Mouse (Mus musculus): ENCODE results near the gene Nkain2. TPM values are rescaled to one million over a fixed set of nuclear protein-coding genes. Genes with fewer than 3 reads are reported as not detected.

Nkain2 gene
- total and polyA plus RNA-seq, 3 experiments = not detected

- H3K4me3 ChIP-seq (replicated peaks in 1 of 3; ENCODE audit: low read depth in 2 of 3, low read length in 2 of 3, poor library complexity in 1 of 3) = no peak overlapping the region
- H3K9ac ChIP-seq (ENCODE audit: insufficient read depth, low read depth) = no peak overlapping the region
- no peak for DNase-seq (ENCODE audit: extremely low read depth)
- dilution Hi-C loops (cut with MboI; ENCODE audit: extremely low pct_ligation_motif_present, extremely low pct_unique_long_range_greater_than_20kb, low sequenced_read_pairs) = no loop called here
- TF ChIP-seq MAZ (IDR thresholded peaks at IDR 0.05; ENCODE audit: low read depth, low read length) (no peak), SIN3A (IDR thresholded peaks at IDR 0.05; ENCODE audit: low read length) (no peak), EP300 (IDR thresholded peaks at IDR 0.05; ENCODE audit: low read length) (no peak), USF1 (IDR thresholded peaks at IDR 0.05; ENCODE audit: low read depth, low read length) (no peak), USF2 (conservative IDR thresholded peaks at IDR 0.05; ENCODE audit: low read depth, low read length) (no peak), CHD2 (IDR thresholded peaks at IDR 0.05; ENCODE audit: low read length) (no peak)
- H3K4me1 ChIP-seq (ENCODE audit: control insufficient read depth in 1 of 2, insufficient read depth in 2 of 2) = no peaks in the 10 kb centered on the region
- no peaks in the 10 kb centered on the region for H3K36me3 ChIP-seq (replicated peaks in 1 of 2; ENCODE audit: control insufficient read depth in 1 of 2, insufficient read depth in 1 of 2, low read length in 1 of 2)
- H3K27me3 ChIP-seq (replicated peaks) = no peaks in the 10 kb centered on the region
- no peaks in the 10 kb centered on the region for H3K79me2 ChIP-seq (replicated peaks; ENCODE audit: control insufficient read depth, extremely low read depth, insufficient read depth, poor library complexity, severe bottlenecking)
- in situ Hi-C loops (cut with MboI; ENCODE audit: low pct_ligation_motif_present, low pct_unique_long_range_greater_than_20kb, low sequenced_read_pairs) = no loop called here
- H3K9me3 ChIP-seq (replicated peaks; ENCODE audit: low read length) = peaks cover 7% of the 10 kb centered on the region
- H3K4me2 ChIP-seq (ENCODE audit: insufficient read depth, low read depth, poor library complexity, severe bottlenecking) = no peak overlapping the region
- no peak overlapping the region for H3K27ac ChIP-seq (ENCODE audit: insufficient read depth, low read depth)
Measured at GRCm38 (mm10) chr10:32640256-32640655, 250.0 kb downstream of the Nkain2 start.

DNA sequence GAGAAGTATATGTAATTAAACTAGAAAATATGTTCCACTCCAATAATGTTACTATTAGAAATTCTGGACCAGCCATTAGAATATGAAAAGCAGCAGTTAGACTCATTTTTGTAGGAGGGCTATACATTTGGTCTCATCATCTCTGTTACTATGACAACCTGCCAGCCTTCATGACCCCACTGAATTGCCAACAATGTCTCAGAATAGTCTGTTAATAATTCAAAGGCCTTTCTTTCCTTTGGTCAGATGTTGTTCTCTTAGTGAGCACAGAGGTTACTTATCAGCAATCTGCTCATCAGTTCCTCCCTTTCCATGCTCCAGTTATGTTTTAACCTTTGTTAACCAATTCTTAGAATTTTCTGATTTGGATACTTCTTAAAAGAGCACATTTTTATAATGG, 251.1 kb downstream of the Nkain2 start:
- Histone ChIP-seq H3K4me3 (replicated peaks in 1 of 3; ENCODE audit: low read depth in 2 of 3, low read length in 2 of 3, poor library complexity in 1 of 3) (no peak overlapping the region), H3K79me2 (replicated peaks; ENCODE audit: control insufficient read depth, extremely low read depth, insufficient read depth, poor library complexity, severe bottlenecking) (no peaks in the 10 kb centered on the region), H3K4me2 (ENCODE audit: insufficient read depth, low read depth, poor library complexity, severe bottlenecking) (no peak overlapping the region), H3K36me3 (replicated peaks in 1 of 2; ENCODE audit: control insufficient read depth in 1 of 2, insufficient read depth in 1 of 2, low read length in 1 of 2) (no peaks in the 10 kb centered on the region), H3K9ac (ENCODE audit: insufficient read depth, low read depth) (no peak overlapping the region), H3K27me3 (replicated peaks) (no peaks in the 10 kb centered on the region), H3K27ac (ENCODE audit: insufficient read depth, low read depth) (no peak overlapping the region), H3K9me3 (replicated peaks; ENCODE audit: low read length) (peaks cover 4% of the 10 kb centered on the region), H3K4me1 (ENCODE audit: control insufficient read depth in 1 of 2, insufficient read depth in 2 of 2) (no peaks in the 10 kb centered on the region)
- DNase-seq (ENCODE audit: extremely low read depth) = no peak
- in situ Hi-C loops (cut with MboI; ENCODE audit: low pct_ligation_motif_present, low pct_unique_long_range_greater_than_20kb, low sequenced_read_pairs) = no loop called here
- TF ChIP-seq MAZ (IDR thresholded peaks at IDR 0.05; ENCODE audit: low read depth, low read length) = no peak
- TF ChIP-seq ZKSCAN1 (IDR thresholded peaks at IDR 0.05; ENCODE audit: borderline replicate concordance, low read depth, low read length) = no peak
- no peak for TF ChIP-seq SMC3 (IDR thresholded peaks at IDR 0.05; ENCODE audit: low read depth, low read length)
- no peak for TF ChIP-seq ZC3H11A (IDR thresholded peaks at IDR 0.05; ENCODE audit: low read depth, low read length)
- no peak for TF ChIP-seq JUND (conservative IDR thresholded peaks at IDR 0.05; ENCODE audit: low read depth, low read length)
- TF ChIP-seq ZNF384 (IDR thresholded peaks at IDR 0.05; ENCODE audit: low read depth, low read length) = no peak
- TF ChIP-seq E2F4 (IDR thresholded peaks at IDR 0.05; ENCODE audit: insufficient replicate concordance, low read depth, low read length) = no peak
- TF ChIP-seq TCF12 (IDR thresholded peaks at IDR 0.05; ENCODE audit: low read depth, low read length) = no peak
- no peak for TF ChIP-seq PAX5 (IDR thresholded peaks at IDR 0.05; ENCODE audit: low read length)
- no peak for TF ChIP-seq ETS1 (conservative IDR thresholded peaks at IDR 0.05; ENCODE audit: low read depth, low read length)
- TF ChIP-seq POLR2A (IDR thresholded peaks at IDR 0.05; ENCODE audit: low read depth, low read length) = no peak
- TF ChIP-seq POLR2AphosphoS2 (IDR thresholded peaks at IDR 0.05; ENCODE audit: low read depth, low read length) = no peak
- no peak for TF ChIP-seq MAFK (IDR thresholded peaks at IDR 0.05; ENCODE audit: insufficient replicate concordance, low read length)
- TF ChIP-seq ZMIZ1 (IDR thresholded peaks at IDR 0.05; ENCODE audit: low read depth, low read length) = no peak
- no peak for TF ChIP-seq RCOR1 (conservative IDR thresholded peaks at IDR 0.05; ENCODE audit: low read depth, low read length)
- no peak for TF ChIP-seq MYC (IDR thresholded peaks at IDR 0.05; ENCODE audit: low read depth, low read length)
- no peak for TF ChIP-seq USF1 (IDR thresholded peaks at IDR 0.05; ENCODE audit: low read depth, low read length)
- no peak for TF ChIP-seq CTCF (conservative IDR thresholded peaks at IDR 0.05 in 1 of 2, IDR thresholded peaks at IDR 0.05 in 1 of 2; ENCODE audit: low read depth in 2 of 2, low read length in 2 of 2)
- TF ChIP-seq SIN3A (IDR thresholded peaks at IDR 0.05; ENCODE audit: low read length) = no peak
- no peak for TF ChIP-seq IRF4 (IDR thresholded peaks at IDR 0.05; ENCODE audit: low read depth, low read length)
- dilution Hi-C loops (cut with MboI; ENCODE audit: extremely low pct_ligation_motif_present, extremely low pct_unique_long_range_greater_than_20kb, low sequenced_read_pairs) = no loop called here

Measured in CH12.LX (cell line).